Mouse (Mus musculus) intestine, embryonic 14.5 days (tissue): Measurements from ENCODE around the gene Nfam1. TPM values are rescaled to one million over a fixed set of nuclear protein-coding genes. Genes with fewer than 3 reads are reported as not detected.

Source experiments
- ATAC-seq: fragments of 200-750 bp; cut with Nextera tagmentation; replicated peaks from 2 replicates; pipeline ENCODE4 v1.8.0; 2017; ENCODE audit warnings: low read depth, moderate number of reproducible peaks, moderate TSS enrichment, moderate library complexity; ENCODE audit not compliant: low FRiP score, low TSS enrichment
- DNase-seq: peaks from one replicate; pipeline ENCODE4 v3.0.0-alpha.2; 2018; ENCODE audit warnings: low spot score
- H3K27ac ChIP-seq: fragments of 300-500 bp; sonication (generic); 2 replicates; pipeline ENCODE4 v1.5.1; 2014; ENCODE audit warnings: low read depth, mild to moderate bottlenecking, control low read depth
- H3K27me3 ChIP-seq: fragments of 300-500 bp; sonication (generic); replicated peaks from 2 replicates; pipeline ENCODE4 v1.6.1; 2014; ENCODE audit warnings: low read length, control low read depth; ENCODE audit not compliant: control insufficient read depth, insufficient read depth
- H3K36me3 ChIP-seq: fragments of 300-500 bp; sonication (generic); 2 replicates; pipeline ENCODE4 v1.6.1; 2014; ENCODE audit warnings: low read length, control low read depth; ENCODE audit not compliant: control insufficient read depth, insufficient read depth
- H3K4me1 ChIP-seq: fragments of 300-500 bp; sonication (generic); replicated peaks from 2 replicates; pipeline ENCODE4 v1.6.1; 2014; ENCODE audit warnings: low read length, control low read depth, mixed read lengths; ENCODE audit not compliant: control insufficient read depth, insufficient read depth
- H3K4me2 ChIP-seq: fragments of 300-500 bp; sonication (generic); 2 replicates; pipeline ENCODE4 v1.6.1; 2014; ENCODE audit warnings: low read length
- H3K4me3 ChIP-seq: fragments of 300-500 bp; sonication (generic); 2 replicates; pipeline ENCODE4 v1.5.1; 2014; ENCODE audit warnings: low read depth, low read length, control low read depth, mixed read lengths
- H3K9ac ChIP-seq: fragments of 300-500 bp; sonication (generic); 2 replicates; pipeline ENCODE4 v1.6.1; 2014; ENCODE audit warnings: mild to moderate bottlenecking, low read length
- H3K9me3 ChIP-seq: fragments of 300-500 bp; sonication (generic); 2 replicates; pipeline ENCODE4 v1.6.1; 2016; ENCODE audit warnings: low read length, control low read depth; ENCODE audit not compliant: control insufficient read depth
- WGBS: fragments of 180-500 bp; shearing (Covaris S2); extraction: QIAGEN DNeasy Blood & Tissue Kit; methylation state at CpG from one replicate; pipeline ENCODE4 v1.1.7; 2014; 5-methylcytosine and 5-hydroxymethylcytosine counted together
- polyA plus RNA-seq: library from polyadenylated mRNA; unstranded; fragments of >200 nt; fragmentation: Nextera tagmentation; extraction: Ambion mirVana; gene quantifications from 2 replicates; pipeline ENCODE4 v1.2.1, GENCODE M21; 2014

The Nfam1 gene
- polyA plus RNA-seq, 1 experiment from 2014 or later: 3.7 TPM

DNA sequence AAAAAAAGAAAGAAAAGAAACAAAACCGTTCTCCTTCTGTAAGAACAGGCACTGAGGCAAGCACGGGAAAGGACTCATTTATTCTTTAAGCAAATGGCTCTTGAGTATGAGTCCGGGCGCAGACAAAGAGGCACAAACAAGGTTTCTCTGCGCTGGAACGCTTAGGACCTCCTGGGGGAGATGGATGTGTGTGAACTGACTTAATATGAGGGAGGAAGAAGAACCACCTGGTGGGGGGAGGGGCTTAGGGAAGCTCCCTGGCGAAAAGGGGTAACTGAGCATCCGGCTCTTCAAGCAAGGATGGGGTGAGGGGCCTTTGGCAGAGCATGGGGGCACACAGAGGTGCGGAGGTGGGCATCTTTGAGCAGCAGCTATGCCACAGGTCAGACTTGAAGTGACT is 40.2 kb downstream of the Nfam1 start:
- 51% methylated on average over 9 of the region's 9 CpGs for WGBS
- no peak overlapping the region for H3K9ac ChIP-seq
- ATAC-seq (no peak), DNase-seq (no peak)
- H3K4me1 ChIP-seq: peaks cover 24% of the 10 kb centered on the region
- H3K27ac ChIP-seq: no peak overlapping the region
- H3K9me3 ChIP-seq: no peaks in the 10 kb centered on the region
- H3K36me3 ChIP-seq: no peaks in the 10 kb centered on the region
- no peaks in the 10 kb centered on the region for H3K27me3 ChIP-seq
- H3K4me3 ChIP-seq: no peak overlapping the region
- H3K4me2 ChIP-seq: no peak overlapping the region

DNA sequence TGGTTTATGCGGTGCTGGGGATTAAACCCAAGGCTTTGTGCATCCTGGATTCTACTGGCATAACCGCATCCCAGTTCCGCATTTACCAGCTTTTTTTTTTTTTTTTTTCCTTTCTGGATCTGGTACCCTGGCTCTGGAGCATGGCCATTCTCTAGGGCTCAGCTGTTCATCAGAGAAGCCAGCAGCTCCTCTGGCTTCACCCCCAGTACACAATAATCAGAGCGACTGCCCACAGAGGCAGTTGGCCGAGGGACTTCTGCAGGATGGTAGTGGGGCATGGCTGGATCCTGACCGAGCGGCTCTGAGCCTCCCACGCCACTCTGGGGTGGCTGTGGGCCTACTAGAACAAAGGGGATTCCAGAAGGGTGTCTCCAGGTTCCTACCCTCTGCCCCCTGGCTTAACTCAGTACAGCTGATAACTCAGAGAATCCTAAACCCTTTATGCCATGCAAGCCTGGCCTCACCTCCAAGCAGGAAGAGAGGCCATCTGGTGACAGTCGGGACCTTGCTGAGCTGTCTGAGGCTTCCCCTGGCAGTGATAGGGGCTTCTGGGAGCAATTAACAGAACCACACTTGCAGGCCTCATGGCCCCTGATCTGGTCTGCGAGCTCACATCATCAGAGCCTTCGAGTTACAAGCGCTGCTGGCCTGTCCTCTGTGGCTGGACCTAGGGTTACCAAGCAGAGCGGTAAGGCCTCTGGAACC is 40.9 kb downstream of the Nfam1 start:
- DNase-seq: no peak
- WGBS: 76% methylated on average over 13 of the region's 13 CpGs
- H3K9ac ChIP-seq: no peak overlapping the region

DNA sequence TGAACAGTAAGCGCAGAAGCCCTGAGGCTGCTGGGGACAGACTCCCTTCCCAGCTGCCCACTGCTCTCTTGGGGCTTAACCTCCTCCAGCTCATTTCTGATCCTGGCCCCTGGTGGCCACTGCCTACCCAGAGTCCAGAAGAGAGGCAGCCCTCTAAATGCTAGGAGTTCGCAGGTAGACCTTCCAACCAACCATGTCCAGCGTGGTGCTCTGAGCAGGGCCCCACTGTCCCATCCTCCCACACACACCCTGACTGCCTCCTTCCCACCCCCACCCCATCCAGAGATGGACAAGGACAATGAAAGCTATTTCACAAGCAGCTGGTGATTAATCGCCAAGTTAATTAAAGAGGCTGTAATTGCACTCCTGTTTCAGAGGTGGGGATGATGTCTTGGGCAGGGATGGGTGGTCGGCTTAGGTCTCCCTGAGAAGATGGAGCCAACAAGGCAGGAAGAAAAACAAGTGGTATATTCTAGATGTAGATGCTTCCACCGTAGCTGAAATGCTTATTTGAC is 43.9 kb downstream of the Nfam1 start:
- Histone ChIP-seq H3K4me1 (peaks cover 16% of the 10 kb centered on the region), H3K9ac (no peak overlapping the region), H3K36me3 (no peaks in the 10 kb centered on the region), H3K27me3 (peaks cover 13% of the 10 kb centered on the region), H3K4me2 (no peak overlapping the region), H3K4me3 (no peak overlapping the region), H3K9me3 (no peaks in the 10 kb centered on the region), H3K27ac (no peak overlapping the region)
- WGBS: 77% methylated on average over 6 of the region's 6 CpGs
- ATAC-seq: no peak
- DNase-seq: no peak

More for the DNA sequence above, 40.9 kb downstream of the Nfam1 start:
- no peaks in the 10 kb centered on the region for H3K27me3 ChIP-seq
- H3K4me2 ChIP-seq: no peak overlapping the region
- no peak for ATAC-seq
- peaks cover 18% of the 10 kb centered on the region for H3K4me1 ChIP-seq
- no peaks in the 10 kb centered on the region for H3K36me3 ChIP-seq
- no peak overlapping the region for H3K4me3 ChIP-seq
- no peaks in the 10 kb centered on the region for H3K9me3 ChIP-seq
- H3K27ac ChIP-seq: no peak overlapping the region

DNA sequence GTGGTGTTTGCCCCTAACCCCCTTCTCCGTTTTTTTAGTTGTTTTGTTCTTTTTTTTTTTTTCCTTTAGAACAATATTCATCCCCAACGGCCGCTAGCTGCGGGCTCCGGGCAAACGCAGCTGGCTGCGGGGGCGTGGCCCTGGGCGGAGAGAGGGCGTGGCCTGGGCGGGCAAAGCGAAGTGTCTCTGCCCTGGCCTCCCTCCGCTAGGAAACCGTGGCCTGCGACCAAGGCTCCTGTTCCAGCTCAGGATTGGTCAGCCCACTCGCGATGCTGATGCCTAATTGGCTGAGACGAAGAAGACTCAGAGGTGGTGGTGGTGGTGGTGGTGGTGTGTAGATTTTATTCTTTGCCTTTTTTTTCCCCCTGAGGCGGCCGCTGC is 45.4 kb downstream of the Nfam1 start, which contains the start of gene Tcf20:
Gene Tcf20, minus strand, starts transcription at position 141 of the 381 bp plus-strand sequence.
- Histone ChIP-seq H3K9ac (peak within 1 kb of the TSS; percentile 42), H3K27me3 (peaks cover 13% of the 10 kb centered on the region), H3K4me2 (peak within 1 kb of the TSS; percentile 97), H3K9me3 (no peaks in the 10 kb centered on the region), H3K4me1 (peaks cover 30% of the 10 kb centered on the region), H3K27ac (no peak within 1 kb of the TSS), H3K36me3 (no peaks in the 10 kb centered on the region), H3K4me3 (peak within 1 kb of the TSS; percentile 46)
- under 1% methylated on average over 20 of the region's 20 CpGs for WGBS
- ATAC-seq: peak; percentile 93
- DNase-seq: peak; percentile 96

DNA sequence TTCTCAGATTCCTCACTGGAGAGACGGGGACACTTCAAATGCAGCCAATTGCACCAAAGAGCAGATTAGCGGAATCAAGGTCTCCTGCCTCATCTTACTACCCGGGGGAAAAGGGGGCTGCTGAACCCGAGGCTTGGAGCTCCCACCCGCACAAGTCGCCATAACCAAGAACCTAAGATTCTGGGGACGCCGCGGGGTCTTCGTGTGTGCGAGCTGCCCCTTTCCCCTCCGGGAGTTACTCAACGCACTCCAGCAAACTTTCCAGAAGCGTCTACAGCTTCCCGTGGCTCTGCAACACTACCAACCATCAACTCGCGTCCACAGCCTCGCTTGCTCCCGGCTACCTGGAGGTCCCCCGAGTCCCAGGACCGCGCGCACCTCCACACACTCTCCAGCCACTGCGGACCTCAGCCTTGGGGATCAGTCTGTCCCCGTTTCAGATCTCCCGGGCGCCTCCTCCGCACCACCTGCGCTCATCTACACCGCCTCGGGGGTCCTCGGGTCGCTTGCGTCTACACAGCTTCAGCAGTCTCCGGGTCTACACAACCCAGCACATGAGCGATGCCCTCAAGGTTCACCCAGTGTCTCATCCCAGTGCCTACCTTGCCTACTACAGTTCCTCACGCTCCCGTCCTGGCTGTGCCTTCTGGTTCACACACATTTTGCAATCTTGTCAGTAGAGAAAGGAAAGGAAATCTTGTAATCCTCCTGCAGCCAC is 45.9 kb downstream of the Nfam1 start:
- Histone ChIP-seq H3K4me3 (peak overlapping the region; percentile 46), H3K4me2 (peak overlapping the region; percentile 97), H3K4me1 (peaks cover 36% of the 10 kb centered on the region), H3K36me3 (no peaks in the 10 kb centered on the region), H3K27ac (no peak overlapping the region), H3K27me3 (peaks cover 13% of the 10 kb centered on the region), H3K9me3 (no peaks in the 10 kb centered on the region), H3K9ac (peak overlapping the region; percentile 42)
- DNase-seq: no peak
- 1% methylated on average over 38 of the region's 38 CpGs for WGBS
- ATAC-seq: no peak; the same call in 1 of the 2 replicates

DNA sequence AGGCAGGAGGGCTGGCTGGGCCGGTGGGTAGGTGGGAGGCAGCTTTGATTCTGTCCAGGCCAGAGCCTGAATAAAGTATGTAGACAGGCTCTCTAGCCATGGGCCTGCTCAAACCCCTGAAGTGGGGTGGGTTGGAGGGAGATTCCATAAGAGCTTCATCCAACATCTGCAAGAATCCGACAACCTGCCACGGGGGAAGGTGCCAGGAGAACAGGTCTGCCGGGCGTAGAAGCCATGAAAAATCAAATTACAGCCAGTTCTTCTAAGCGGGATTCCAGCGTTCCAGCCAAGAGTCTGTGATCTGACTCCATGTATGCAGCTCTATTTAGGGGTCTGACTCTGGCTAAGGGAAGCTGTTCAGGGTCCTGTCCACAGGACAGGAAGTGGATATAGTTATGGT is 48.5 kb downstream of the Nfam1 start:
- no peaks in the 10 kb centered on the region for H3K9me3 ChIP-seq
- ATAC-seq: no peak
- H3K9ac ChIP-seq: no peak overlapping the region
- H3K27ac ChIP-seq: no peak overlapping the region
- H3K4me1 ChIP-seq: peaks cover 44% of the 10 kb centered on the region
- H3K36me3 ChIP-seq: no peaks in the 10 kb centered on the region
- H3K27me3 ChIP-seq: peaks cover 13% of the 10 kb centered on the region
- no peak for DNase-seq
- no peak overlapping the region for H3K4me3 ChIP-seq
- WGBS: 45% methylated on average over 7 of the region's 7 CpGs
- H3K4me2 ChIP-seq: no peak overlapping the region

DNA sequence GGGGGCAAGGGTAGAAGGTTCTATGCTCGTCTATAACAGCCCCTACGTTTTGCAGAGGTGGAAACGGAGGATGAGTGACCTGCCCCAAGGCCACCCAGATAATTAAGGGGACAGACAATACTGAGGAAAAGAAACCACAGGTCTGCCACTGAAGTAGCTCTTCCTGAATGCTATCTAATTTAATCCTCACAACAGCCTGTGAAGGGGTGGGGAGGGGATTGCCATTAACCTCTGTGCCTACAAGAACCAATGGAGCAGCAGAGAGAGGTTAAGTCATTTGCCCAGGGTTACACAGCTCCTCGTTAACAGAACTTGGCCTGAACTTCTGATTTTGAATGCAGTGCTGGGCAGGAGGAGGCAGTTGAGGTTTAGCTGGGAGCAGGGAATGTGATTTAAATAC is 49.0 kb downstream of the Nfam1 start:
- ATAC-seq: no peak
- Histone ChIP-seq H3K4me2 (no peak overlapping the region), H3K27ac (no peak overlapping the region), H3K9ac (no peak overlapping the region), H3K4me3 (no peak overlapping the region), H3K27me3 (peaks cover 13% of the 10 kb centered on the region), H3K9me3 (no peaks in the 10 kb centered on the region), H3K4me1 (peaks cover 44% of the 10 kb centered on the region), H3K36me3 (no peaks in the 10 kb centered on the region)
- DNase-seq: no peak
- 38% methylated on average over 4 of the region's 4 CpGs for WGBS

DNA sequence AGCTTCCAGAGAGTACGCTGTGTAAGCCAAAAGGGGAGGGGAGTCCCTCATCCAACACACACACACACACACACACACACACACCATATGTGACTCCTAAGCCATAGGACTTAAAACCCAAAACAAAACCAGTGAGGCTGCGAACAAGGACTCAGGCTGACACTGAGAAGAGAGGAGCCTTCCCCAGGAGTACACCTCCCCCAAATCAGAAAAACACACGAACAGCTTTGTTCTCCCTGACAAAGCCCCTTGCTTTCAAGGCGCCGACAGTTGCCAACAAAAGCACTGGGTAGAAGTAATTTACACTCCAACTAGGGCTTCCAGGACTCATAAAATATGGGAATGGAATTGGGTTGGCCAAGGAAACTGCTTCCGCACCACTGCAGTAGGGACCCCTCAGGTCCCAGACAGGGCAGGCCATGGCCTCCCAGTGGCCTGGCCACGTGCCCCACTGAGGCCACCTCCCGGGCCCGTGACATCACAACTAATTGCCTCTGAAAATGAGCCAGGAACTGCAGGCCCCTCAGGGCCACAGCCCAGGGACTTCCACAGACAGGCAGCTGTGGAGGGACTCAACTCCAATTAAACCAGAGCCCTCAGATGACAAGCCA is 49.6 kb downstream of the Nfam1 start:
- Histone ChIP-seq H3K4me3 (no peak overlapping the region), H3K4me1 (peaks cover 41% of the 10 kb centered on the region), H3K9ac (no peak overlapping the region), H3K27ac (peak overlapping the region; percentile 47; the same call in 1 of the 2 replicates), H3K36me3 (no peaks in the 10 kb centered on the region), H3K9me3 (no peaks in the 10 kb centered on the region), H3K4me2 (peak overlapping the region; percentile 41), H3K27me3 (peaks cover 13% of the 10 kb centered on the region)
- 23% methylated on average over 9 of the region's 9 CpGs for WGBS
- ATAC-seq: no peak
- no peak for DNase-seq
